In the genomic region with DNA sequence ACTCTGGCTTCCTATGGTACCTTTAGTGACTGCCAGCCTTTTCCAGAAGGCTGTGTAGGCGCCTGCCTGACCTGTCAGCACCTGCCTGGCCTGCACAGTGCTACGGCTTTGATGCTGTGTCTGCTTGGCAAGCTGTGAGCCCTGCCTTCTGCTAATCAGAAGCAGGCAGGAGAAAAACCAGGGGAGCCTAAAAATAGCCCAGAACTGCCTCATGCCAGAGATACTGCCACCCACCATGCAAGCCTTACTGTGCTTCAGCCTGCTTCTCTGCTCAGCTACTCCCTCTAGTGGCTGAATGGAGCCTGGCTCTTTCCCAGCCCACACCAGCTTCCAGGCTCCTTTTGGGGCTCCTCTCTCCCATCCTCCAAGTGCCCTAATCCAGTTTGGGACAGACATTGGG, we compare ENCODE assay signal across 7 mouse cellular contexts. TPM values are rescaled to one million over a fixed set of nuclear protein-coding genes. Genes with fewer than 3 reads are reported as not detected.
DNase-seq lines count a peak whose midpoint lies in the region; ATAC-seq lines count a peak whose summit lies in the region.

No protein-coding gene starts in this region.

- H3K9me3 ChIP-seq in embryonic facial prominence, embryonic 10.5 days: no peaks in the 10 kb centered on the region
- no peaks in the 10 kb centered on the region for H3K9me3 ChIP-seq in intestine, embryonic 16.5 days (ENCODE audit: control insufficient read depth, low read length)
- no peaks in the 10 kb centered on the region for H3K9me3 ChIP-seq in midbrain, embryonic 10.5 days (replicated peaks)

- H3K9ac ChIP-seq in intestine, embryonic 16.5 days (ENCODE audit: low read depth, low read length): no peak overlapping the region

- no peak overlapping the region for H3K4me2 ChIP-seq in intestine, embryonic 16.5 days (ENCODE audit: low read depth, low read length)

- intact Hi-C loops in left cerebral cortex, postnatal 4 days (cut with DNase I): no loop called here

- peaks cover 100% of the 10 kb centered on the region for H3K36me3 ChIP-seq in embryonic facial prominence, embryonic 10.5 days (replicated peaks)
- peaks cover 28% of the 10 kb centered on the region for H3K36me3 ChIP-seq in intestine, embryonic 16.5 days (ENCODE audit: control insufficient read depth, insufficient read depth, low read length)
- H3K36me3 ChIP-seq in midbrain, embryonic 10.5 days: peaks cover 100% of the 10 kb centered on the region

- H3K27ac ChIP-seq in embryonic facial prominence, embryonic 10.5 days (replicated peaks): no peak overlapping the region
- H3K27ac ChIP-seq in intestine, embryonic 16.5 days (ENCODE audit: low read length): peak overlapping the region; percentile 62
- no peak overlapping the region; the same call in 1 of the 2 replicates for H3K27ac ChIP-seq in midbrain, embryonic 10.5 days (replicated peaks)

- 62% methylated on average over 2 of the region's 2 CpGs for WGBS in embryonic facial prominence, embryonic 10.5 days
- WGBS in intestine, embryonic 16.5 days: 48% methylated on average over 2 of the region's 2 CpGs
- whole genome bisulfite sequencing in midbrain, embryonic 10.5 days: 74% methylated on average over 2 of the region's 2 CpGs

- no peaks in the 10 kb centered on the region for H3K27me3 ChIP-seq in embryonic facial prominence, embryonic 10.5 days (replicated peaks; ENCODE audit: low read depth, poor library complexity, severe bottlenecking)
- no peaks in the 10 kb centered on the region for H3K27me3 ChIP-seq in intestine, embryonic 16.5 days (replicated peaks; ENCODE audit: control insufficient read depth, insufficient read depth, low read length)
- H3K27me3 ChIP-seq in midbrain, embryonic 10.5 days (ENCODE audit: low read depth, poor library complexity, severe bottlenecking): no peaks in the 10 kb centered on the region

- ATAC-seq in granulocyte monocyte progenitor cell, adult 5-6 weeks (replicated peaks; ENCODE audit: poor library complexity, severe bottlenecking): peak; percentile 82
- ATAC-seq in intestine, embryonic 16.5 days: peak; percentile 85

- H3K4me3 ChIP-seq in embryonic facial prominence, embryonic 10.5 days: peak overlapping the region; percentile 25; the same call in 1 of the 2 replicates
- no peak overlapping the region for H3K4me3 ChIP-seq in intestine, embryonic 16.5 days (ENCODE audit: low read length)
- no peak overlapping the region for H3K4me3 ChIP-seq in midbrain, embryonic 10.5 days

- peak; percentile 89 for DNase-seq in adrenal gland, postnatal 14 days
- peak; percentile 72 for DNase-seq in embryonic facial prominence, embryonic 10.5 days (ENCODE audit: low spot score)
- DNase-seq in left cerebral cortex, postnatal 4 days: peak; percentile 83
- peak; percentile 68 for DNase-seq in midbrain, embryonic 10.5 days (ENCODE audit: low spot score)
- peak; percentile 82 for DNase-seq in right cerebral cortex, postnatal 4 days

- peaks cover 6% of the 10 kb centered on the region; the same call in 1 of the 2 replicates for H3K4me1 ChIP-seq in embryonic facial prominence, embryonic 10.5 days
- H3K4me1 ChIP-seq in intestine, embryonic 16.5 days (ENCODE audit: control insufficient read depth, insufficient read depth, low read length): 0 out of 2 replicates have a peak, but pooled peaks cover 5% of the 10 kb centered on the region
- 0 out of 2 replicates have a peak, but pooled peaks cover 5% of the 10 kb centered on the region for H3K4me1 ChIP-seq in midbrain, embryonic 10.5 days

RNA-seq across cellular contexts. Expression of a gene that starts 19.5 kb away (rescaled TPM):
- 82.3 and 90.7 TPM in 2 replicates for total RNA-seq in adrenal gland, postnatal 14 days (2021)
- 23.5 and 25.0 TPM in 2 replicates for polyA plus RNA-seq in embryonic facial prominence, embryonic 10.5 days (2016; fragmentation: Nextera tagmentation; extraction: Ambion mirVana)
- total RNA-seq in granulocyte monocyte progenitor cell, adult 5-6 weeks (2014; fragmentation: Nextera tagmentation): 41.6 and 52.6 TPM in 2 replicates
- total RNA-seq in granulocyte monocyte progenitor cell, adult 5-6 weeks (2017): 9.7 and 13.4 TPM in 2 replicates
- polyA plus RNA-seq in intestine, embryonic 16.5 days (2015; fragmentation: Nextera tagmentation; extraction: Ambion mirVana): 9.5 and 9.7 TPM in 2 replicates
- 10 to 100 TPM; 62.1 TPM for total RNA-seq in left cerebral cortex, postnatal 4 days (2021)
- 19.1 and 19.8 TPM in 2 replicates for polyA plus RNA-seq in midbrain, embryonic 10.5 days (2016; fragmentation: Nextera tagmentation; extraction: Ambion mirVana)

RNA-seq across cellular contexts. Expression of a gene that starts 23.4 kb away (rescaled TPM):
- 47.6 and 52.2 TPM in 2 replicates for total RNA-seq in adrenal gland, postnatal 14 days (2021)
- 114 and 127 TPM in 2 replicates for polyA plus RNA-seq in embryonic facial prominence, embryonic 10.5 days (2016; fragmentation: Nextera tagmentation; extraction: Ambion mirVana)
- total RNA-seq in granulocyte monocyte progenitor cell, adult 5-6 weeks (2014; fragmentation: Nextera tagmentation): 88.0 and 106 TPM in 2 replicates
- total RNA-seq in granulocyte monocyte progenitor cell, adult 5-6 weeks (2017): 13.8 and 18.3 TPM in 2 replicates
- 62.3 and 63.0 TPM in 2 replicates for polyA plus RNA-seq in intestine, embryonic 16.5 days (2015; fragmentation: Nextera tagmentation; extraction: Ambion mirVana)
- 10 to 100 TPM; 58.0 to 58.2 TPM for total RNA-seq in left cerebral cortex, postnatal 4 days (2021)
- 108 and 112 TPM in 2 replicates for polyA plus RNA-seq in midbrain, embryonic 10.5 days (2016; fragmentation: Nextera tagmentation; extraction: Ambion mirVana)

RNA-seq across cellular contexts. Expression of a gene that starts 23.9 kb away (rescaled TPM):
- total RNA-seq in adrenal gland, postnatal 14 days (2021): 59.5 and 71.1 TPM in 2 replicates
- 181 and 184 TPM in 2 replicates for polyA plus RNA-seq in embryonic facial prominence, embryonic 10.5 days (2016; fragmentation: Nextera tagmentation; extraction: Ambion mirVana)
- total RNA-seq in granulocyte monocyte progenitor cell, adult 5-6 weeks (2014; fragmentation: Nextera tagmentation): 99.1 and 108 TPM in 2 replicates
- 33.0 and 33.7 TPM in 2 replicates for total RNA-seq in granulocyte monocyte progenitor cell, adult 5-6 weeks (2017)
- polyA plus RNA-seq in intestine, embryonic 16.5 days (2015; fragmentation: Nextera tagmentation; extraction: Ambion mirVana): 120 and 135 TPM in 2 replicates
- total RNA-seq in left cerebral cortex, postnatal 4 days (2021): 10 to 100 TPM; 73.2 to 86.2 TPM
- polyA plus RNA-seq in midbrain, embryonic 10.5 days (2016; fragmentation: Nextera tagmentation; extraction: Ambion mirVana): 184 and 191 TPM in 2 replicates

RNA-seq across cellular contexts. Expression of a gene that starts 30.5 kb away (rescaled TPM):
- 0.74 and 0.94 TPM in 2 replicates for total RNA-seq in adrenal gland, postnatal 14 days (2021)
- 0.11 and 0.17 TPM in 2 replicates for polyA plus RNA-seq in embryonic facial prominence, embryonic 10.5 days (2016; fragmentation: Nextera tagmentation; extraction: Ambion mirVana)
- not detected in 2 replicates for total RNA-seq in granulocyte monocyte progenitor cell, adult 5-6 weeks (2014; fragmentation: Nextera tagmentation)
- total RNA-seq in granulocyte monocyte progenitor cell, adult 5-6 weeks (2017): 0.15 TPM in 1 of 2 replicates, not detected in the other
- 0.07 and 0.10 TPM in 2 replicates for polyA plus RNA-seq in intestine, embryonic 16.5 days (2015; fragmentation: Nextera tagmentation; extraction: Ambion mirVana)
- 1 to 10 TPM; 1.9 to 2.2 TPM for total RNA-seq in left cerebral cortex, postnatal 4 days (2021)
- 0.07 TPM in 1 of 2 replicates, not detected in the other for polyA plus RNA-seq in midbrain, embryonic 10.5 days (2016; fragmentation: Nextera tagmentation; extraction: Ambion mirVana)

RNA-seq across cellular contexts. Expression of a gene that starts 32.5 kb away (rescaled TPM):
- 80.3 and 85.6 TPM in 2 replicates for total RNA-seq in adrenal gland, postnatal 14 days (2021)
- 60.5 and 61.5 TPM in 2 replicates for polyA plus RNA-seq in embryonic facial prominence, embryonic 10.5 days (2016; fragmentation: Nextera tagmentation; extraction: Ambion mirVana)
- total RNA-seq in granulocyte monocyte progenitor cell, adult 5-6 weeks (2014; fragmentation: Nextera tagmentation): 43.2 and 47.8 TPM in 2 replicates
- total RNA-seq in granulocyte monocyte progenitor cell, adult 5-6 weeks (2017): 34.5 and 42.2 TPM in 2 replicates
- polyA plus RNA-seq in intestine, embryonic 16.5 days (2015; fragmentation: Nextera tagmentation; extraction: Ambion mirVana): 57.9 and 58.4 TPM in 2 replicates
- total RNA-seq in left cerebral cortex, postnatal 4 days (2021): 100 to 1,000 TPM; 142 to 145 TPM
- 57.1 and 62.5 TPM in 2 replicates for polyA plus RNA-seq in midbrain, embryonic 10.5 days (2016; fragmentation: Nextera tagmentation; extraction: Ambion mirVana)
